Mouse (Mus musculus) heart, embryonic 16.5 days (tissue): ENCODE data around the gene Nradd. TPM values are rescaled to one million over a fixed set of nuclear protein-coding genes. Genes with fewer than 3 reads are reported as not detected.

ENCODE experiments used
- microRNA-seq: library from miRNA; unstranded; fragments of <30 nt; microRNA quantifications from one replicate; pipeline ENCODE4, GENCODE M21; 2017
- polyA plus RNA-seq: library from polyadenylated mRNA; unstranded; fragments of >200 nt; fragmentation: Nextera tagmentation; extraction: Ambion mirVana; gene quantifications from 2 replicates; pipeline ENCODE4 v1.2.1, GENCODE M21; 2015

Gene Nradd
- polyA plus RNA-seq, 1 experiment from 2014 or later, result 16.4 TPM

Small RNAs within 50 kb of the gene (microRNA-seq; reads per million reads assigned to microRNA genes)
- not detected for gene Mir8107

Other genes starting within 250 kb of the Nradd start
- 11.3 and 12.0 TPM in 2 replicates for gene Ptpn23, start 216.2 kb downstream of the Nradd start, polyA plus RNA-seq
- gene Ngp, start 204.7 kb downstream of the Nradd start, polyA plus RNA-seq, result 3.3 and 6.5 TPM in 2 replicates
- gene Klhl18, start 147.8 kb downstream of the Nradd start, polyA plus RNA-seq, result 9.0 and 10.2 TPM in 2 replicates
- gene Kif9, start 147.5 kb downstream of the Nradd start, polyA plus RNA-seq, result 0.84 and 1.2 TPM in 2 replicates
- gene Setd2, start 91.9 kb downstream of the Nradd start, polyA plus RNA-seq, result 19.0 and 21.8 TPM in 2 replicates
- gene Nbeal2, start 29.7 kb upstream of the Nradd start, polyA plus RNA-seq, result 3.3 and 3.8 TPM in 2 replicates
- 139 and 147 TPM in 2 replicates for gene Ccdc12, start 32.1 kb upstream of the Nradd start, polyA plus RNA-seq
- gene Myl3, start 117.4 kb upstream of the Nradd start, polyA plus RNA-seq, result 4,391 and 5,295 TPM in 2 replicates
- 21.0 and 26.3 TPM in 2 replicates for gene Pth1r, start 122.7 kb upstream of the Nradd start, polyA plus RNA-seq
- gene Prss42, start 173.7 kb upstream of the Nradd start, polyA plus RNA-seq, result 0.15 TPM in 1 of 2 replicates, not detected in the other
- gene Prss44, start 189.5 kb upstream of the Nradd start, polyA plus RNA-seq, result not detected in 2 replicates
- gene Prss43, start 202.2 kb upstream of the Nradd start, polyA plus RNA-seq, result not detected in 2 replicates
- 0.26 TPM in 1 of 2 replicates, not detected in the other for gene Prss45, start 210.1 kb upstream of the Nradd start, polyA plus RNA-seq
- not detected in 2 replicates for gene Prss46, start 220.1 kb upstream of the Nradd start, polyA plus RNA-seq
- not detected in 2 replicates for gene Prss50, start 233.5 kb upstream of the Nradd start, polyA plus RNA-seq